Mouse (Mus musculus) frontal cortex, postnatal 14 days (tissue): ENCODE measurements around the gene Loxl4.
A peak's percentile ranks its signal among the peaks of the same experiment; 100 is the strongest.

Experiments
- DNase-seq, 2 experiments: peaks; one replicate each; pipeline ENCODE4 v3.0.0; 2022; ENCODE audit warnings: low spot score in 2 of 2

Loxl4 gene

GRCm38 (mm10) chr19:42612654-42613053 lies at the start of gene Loxl4:
TSS of gene Loxl4 (minus strand) at chr19:42612813.
- DNase-seq: no peak

DNA sequence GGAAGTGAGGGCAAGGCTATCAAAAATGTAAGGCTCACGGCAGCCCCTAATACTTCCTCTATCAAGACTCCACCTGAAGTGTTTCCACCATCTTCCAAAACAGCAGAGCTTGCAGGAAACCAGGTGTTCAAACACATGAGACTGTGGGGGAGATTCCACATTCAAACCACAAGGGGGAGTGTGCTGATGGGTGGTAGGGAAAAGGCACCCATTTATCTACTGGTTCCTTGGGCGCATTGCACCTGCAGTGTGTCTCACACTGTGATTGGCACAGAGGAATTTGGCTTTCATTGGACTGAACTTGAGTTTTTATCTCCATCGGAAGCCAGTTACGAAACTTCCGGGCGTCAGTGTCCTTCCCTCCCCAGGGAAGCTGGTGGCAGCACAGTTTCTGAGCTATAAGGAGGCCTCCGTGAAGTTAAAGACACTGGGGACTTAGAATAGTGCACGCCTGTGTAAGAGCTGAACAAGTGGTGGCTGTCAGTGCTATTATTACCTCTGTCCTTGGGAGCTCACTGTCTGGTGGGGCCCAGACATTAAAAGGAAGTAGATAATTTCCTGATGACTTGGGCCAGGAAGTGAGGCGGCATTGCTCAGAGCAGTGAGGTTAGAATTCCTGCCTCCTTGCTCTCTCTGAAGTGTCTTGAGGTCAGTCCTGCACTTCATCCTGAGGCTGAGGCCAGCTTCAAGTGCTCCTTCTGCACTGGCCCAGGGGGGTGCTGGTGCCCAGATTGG lies 49.0 kb upstream of the Loxl4 start:
- DNase-seq: no peak

GRCm38 (mm10) chr19:42660244-42660565 lies 47.6 kb upstream of the Loxl4 start:
- DNase-seq: no peak

- DNase-seq: peak; percentile 38 to 62
Observed at GRCm38 (mm10) chr19:42659354-42660243, 47.0 kb upstream of the Loxl4 start.

- DNase-seq: no peak
Observed at GRCm38 (mm10) chr19:42658435-42659135, 46.0 kb upstream of the Loxl4 start.

DNA sequence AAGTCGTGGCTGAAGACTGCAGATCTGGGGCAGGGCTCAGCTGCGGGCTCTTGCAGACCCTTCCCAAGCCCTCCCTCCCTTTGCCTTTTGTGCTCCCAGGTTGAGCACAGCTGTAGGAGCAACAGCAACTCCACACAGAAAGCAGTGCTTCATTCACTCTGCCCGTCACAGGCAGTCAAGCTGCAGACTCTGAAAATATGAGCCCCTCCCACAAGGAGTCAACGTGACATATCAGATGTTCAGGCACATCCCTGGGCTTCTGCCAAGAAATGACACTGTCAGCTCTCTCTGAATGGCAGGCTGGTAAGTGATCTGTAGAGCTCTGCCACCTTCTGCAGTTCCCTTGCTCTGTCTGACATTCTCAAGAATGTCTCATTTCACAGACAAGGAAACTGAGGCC lies 45.2 kb upstream of the Loxl4 start:
- no peak for DNase-seq

DNA sequence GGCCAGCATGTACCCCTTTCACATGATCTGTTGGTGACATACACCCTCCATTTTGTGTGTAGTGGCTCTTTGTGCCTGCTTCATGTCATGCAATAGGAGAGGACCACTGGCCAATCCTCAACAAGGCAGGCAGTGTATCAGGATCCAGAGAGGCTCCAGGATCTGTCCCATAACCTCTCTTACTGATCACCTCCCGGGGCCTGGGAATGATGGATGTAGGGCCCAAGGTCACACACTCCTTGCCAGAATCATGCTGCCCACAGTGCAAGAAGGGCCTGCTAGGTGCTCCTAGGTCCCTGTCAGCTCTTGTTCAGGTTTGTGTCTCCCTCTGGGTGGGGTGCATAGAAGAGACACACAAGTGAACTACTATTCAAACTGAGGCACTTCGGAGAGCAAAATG lies 44.7 kb upstream of the Loxl4 start:
- DNase-seq: no peak

- DNase-seq: peak in 1 of 2 experiments; percentile 53
Observed at GRCm38 (mm10) chr19:42655006-42655405, 42.4 kb upstream of the Loxl4 start.

- DNase-seq: no peak
Observed at GRCm38 (mm10) chr19:42653091-42653490, 40.5 kb upstream of the Loxl4 start.

DNA sequence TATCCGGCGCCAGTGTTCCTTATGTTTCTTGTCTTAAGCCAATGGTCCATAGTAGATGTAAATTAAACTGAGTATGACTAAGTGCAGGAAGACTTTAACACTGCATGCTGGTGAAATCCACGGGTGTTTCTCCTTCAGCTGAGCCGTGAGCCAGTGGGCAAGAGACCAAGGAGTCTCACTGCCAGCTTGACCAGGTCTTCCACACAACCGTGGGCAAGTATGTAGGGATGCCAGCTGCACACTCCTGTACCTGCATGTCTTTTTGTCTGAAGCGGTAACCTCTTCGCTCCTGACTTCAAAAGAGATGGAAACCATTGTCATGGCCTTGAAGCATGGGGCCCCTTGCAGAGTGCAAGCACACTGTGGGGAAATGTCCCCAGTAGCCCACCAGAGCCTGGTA lies 39.8 kb upstream of the Loxl4 start:
- no peak for DNase-seq

DNA sequence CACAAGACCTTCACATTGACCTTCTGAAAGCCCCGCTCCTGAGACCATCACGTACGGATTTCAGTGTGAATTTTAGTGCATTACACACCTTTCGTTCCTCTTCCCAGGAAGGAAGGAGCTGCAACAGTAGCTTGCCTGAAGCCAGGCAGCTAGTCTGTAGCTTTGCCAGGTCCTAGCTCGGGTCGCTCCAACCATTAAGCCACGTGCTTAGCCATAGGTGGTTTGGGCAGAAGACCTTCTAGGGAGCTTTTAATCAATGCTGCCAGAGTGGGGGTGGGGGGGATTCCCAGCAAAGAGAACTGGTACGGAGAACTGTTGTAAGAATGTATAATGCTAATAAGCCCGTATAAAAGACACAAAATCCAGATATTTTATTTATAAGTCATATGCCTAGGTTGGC lies 27.6 kb upstream of the Loxl4 start:
- no peak for DNase-seq

- no peak for DNase-seq
Observed at GRCm38 (mm10) chr19:42639544-42639943, 26.9 kb upstream of the Loxl4 start.

DNA sequence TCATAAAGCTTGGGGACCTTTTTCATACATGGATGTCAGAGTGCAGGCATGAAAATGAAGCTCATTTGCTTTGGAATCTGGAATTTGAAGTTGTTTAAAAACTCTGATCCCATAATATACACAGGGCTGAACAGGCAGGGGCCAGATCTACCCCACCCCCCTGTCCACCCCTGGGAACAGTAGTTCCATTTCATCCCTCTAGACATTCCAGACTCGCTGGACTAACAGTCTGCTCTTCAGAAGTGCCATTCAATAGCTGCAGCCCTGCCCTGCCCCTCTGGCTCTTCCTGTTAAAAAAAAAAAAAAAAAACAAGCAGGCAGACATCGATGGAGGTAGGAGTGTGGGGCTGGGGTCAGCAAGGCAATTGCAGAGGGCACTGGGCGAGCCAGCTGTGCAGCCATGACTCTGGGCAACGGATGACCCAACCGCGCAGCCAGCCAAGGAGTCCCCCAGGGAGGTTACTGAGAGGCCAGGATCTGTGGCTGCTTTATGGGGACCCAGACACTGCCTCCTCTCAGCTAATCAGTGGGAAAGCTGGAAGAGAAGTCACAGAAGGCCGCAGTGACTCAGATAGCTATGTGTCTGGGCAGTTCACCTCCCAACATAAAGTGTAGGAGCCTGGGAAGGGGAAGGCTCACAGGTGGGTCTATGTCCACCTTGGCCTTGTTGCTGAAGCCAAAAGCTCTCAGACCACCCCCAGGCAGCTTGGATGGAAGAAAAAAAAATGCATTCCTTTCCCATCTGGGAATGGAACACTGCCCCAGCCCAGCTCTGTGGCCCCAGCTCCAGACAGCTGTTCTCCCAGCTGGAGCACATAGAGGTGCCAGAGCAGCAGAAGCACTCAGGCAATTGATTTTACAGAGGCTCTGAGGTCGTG lies 26.2 kb upstream of the Loxl4 start:
- DNase-seq: no peak

- DNase-seq: no peak
Observed at GRCm38 (mm10) chr19:42636631-42637030, 24.0 kb upstream of the Loxl4 start.

DNA sequence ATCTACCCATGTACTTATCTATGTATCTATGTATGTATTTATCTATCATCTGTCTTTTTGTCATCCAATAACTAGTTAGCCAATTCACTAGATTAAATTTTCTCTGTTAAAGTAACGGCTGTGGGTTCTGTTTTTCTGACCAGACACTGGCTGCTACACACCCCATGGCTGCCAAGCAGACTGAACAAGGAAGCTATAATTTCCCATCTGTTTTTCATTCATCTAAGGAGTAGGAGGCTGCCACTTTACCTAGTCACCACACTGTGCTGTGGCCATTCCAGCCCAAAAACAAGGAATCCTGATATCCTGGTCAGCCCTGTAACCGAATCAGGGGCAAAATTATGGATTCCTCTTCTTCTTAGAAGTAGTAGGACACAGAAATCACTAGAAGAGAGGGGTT lies 21.0 kb upstream of the Loxl4 start:
- DNase-seq: no peak

GRCm38 (mm10) chr19:42632301-42632700 lies 19.7 kb upstream of the Loxl4 start:
- no peak for DNase-seq

DNA sequence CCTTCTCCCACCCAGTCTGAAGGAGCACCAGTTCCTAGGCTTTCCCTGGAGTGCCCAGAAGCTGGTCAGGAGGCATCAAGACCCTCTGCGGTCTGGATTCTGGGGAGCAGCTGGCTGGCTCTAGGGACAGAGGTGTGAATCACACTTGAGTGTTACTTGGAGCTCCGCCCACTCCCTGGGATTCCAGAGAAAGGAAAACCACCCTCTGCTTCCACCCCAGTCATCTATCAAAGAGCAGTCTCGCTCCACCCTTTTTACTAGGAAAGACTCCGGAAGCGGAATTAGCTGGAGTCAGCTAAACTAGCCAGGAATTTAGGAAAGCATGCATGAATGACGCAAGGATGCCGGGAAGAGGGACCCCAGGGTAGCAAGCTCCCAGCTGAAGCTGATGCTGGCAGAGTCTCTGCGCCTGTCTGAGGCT lies 18.9 kb upstream of the Loxl4 start:
- no peak for DNase-seq

- DNase-seq: no peak
Observed at GRCm38 (mm10) chr19:42628068-42628467, 15.5 kb upstream of the Loxl4 start.

GRCm38 (mm10) chr19:42613647-42614225 lies 1.1 kb upstream of the Loxl4 start:
- DNase-seq: no peak

DNA sequence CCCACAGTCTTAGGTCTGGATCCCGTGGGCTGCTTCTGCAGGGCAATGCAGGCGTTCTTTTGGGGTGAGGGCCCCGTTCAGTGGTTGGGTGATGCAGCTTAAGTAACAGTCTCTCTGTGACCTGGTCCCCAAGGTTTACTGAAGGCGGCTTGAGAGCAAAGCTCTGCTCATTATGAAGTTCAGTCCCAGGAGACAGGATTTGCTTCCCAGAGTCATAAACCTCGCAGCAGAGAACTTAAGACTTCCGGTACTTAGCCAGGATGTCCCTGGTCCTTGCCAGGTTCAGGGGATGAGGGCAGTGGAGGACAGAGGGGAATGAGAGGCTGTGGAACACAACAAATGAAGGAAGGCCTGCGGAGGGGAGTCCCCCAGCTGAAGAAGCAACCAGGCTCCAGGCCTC lies 503 bp upstream of the Loxl4 start:
- DNase-seq: no peak

DNA sequence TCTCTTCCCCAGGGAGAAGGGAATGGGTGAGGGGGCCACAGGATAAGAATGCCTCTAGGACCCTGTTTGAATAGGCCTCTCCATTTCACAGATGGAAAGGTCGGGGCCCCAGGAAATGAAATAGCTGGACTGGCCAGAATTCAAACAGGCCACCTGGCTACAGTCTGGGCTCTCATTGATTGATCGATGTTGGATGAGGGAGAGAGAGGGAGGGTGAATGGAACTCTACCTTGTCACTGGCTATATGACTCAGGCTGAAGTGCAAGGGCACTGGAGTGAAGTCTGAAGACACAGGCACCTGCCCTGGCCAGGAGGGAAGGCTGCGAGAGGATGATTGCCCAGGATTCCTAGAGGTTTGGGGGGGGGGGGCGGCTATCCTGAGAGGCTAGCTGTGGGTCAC lies 867 bp downstream of the Loxl4 start:
- DNase-seq: no peak
